Mouse (Mus musculus) forebrain, postnatal 0 days (tissue): ENCODE measurements around the gene Ampd3. TPM values are rescaled to one million over a fixed set of nuclear protein-coding genes. Genes with fewer than 3 reads are reported as not detected.

Experiments used
- ATAC-seq: fragments of 200-750 bp; cut with Nextera tagmentation; 2 replicates; pipeline ENCODE4 v1.8.0; 2017; ENCODE audit warnings: mild to moderate bottlenecking, moderate library complexity
- DNase-seq: peaks from one replicate; pipeline ENCODE4 v3.0.0-alpha.2; 2015
- H3K27ac ChIP-seq: fragments of 300-500 bp; sonication (generic); 2 replicates; pipeline ENCODE4 v1.5.1; 2014; ENCODE audit warnings: low read depth, mild to moderate bottlenecking, antibody characterized with exemption, low read length, moderate library complexity, mixed read lengths
- H3K27me3 ChIP-seq: fragments of 300-500 bp; sonication (generic); 2 replicates; pipeline ENCODE4 v1.6.1; 2014; ENCODE audit warnings: mild to moderate bottlenecking, low read length, mixed read lengths; ENCODE audit not compliant: insufficient read depth
- H3K36me3 ChIP-seq: fragments of 300-500 bp; sonication (generic); 2 replicates; pipeline ENCODE4 v1.6.1; 2014; ENCODE audit warnings: mild to moderate bottlenecking, moderate library complexity; ENCODE audit not compliant: insufficient read depth
- H3K4me1 ChIP-seq: fragments of 300-500 bp; sonication (generic); 2 replicates; pipeline ENCODE4 v1.6.1; 2014; ENCODE audit warnings: antibody characterized with exemption; ENCODE audit not compliant: insufficient read depth
- H3K4me2 ChIP-seq: fragments of 300-500 bp; sonication (generic); 2 replicates; pipeline ENCODE4 v1.6.1; 2014; ENCODE audit warnings: low read depth, mild to moderate bottlenecking, moderate library complexity
- H3K4me3 ChIP-seq: fragments of 300-500 bp; sonication (generic); 2 replicates; pipeline ENCODE4 v1.5.1; 2014; ENCODE audit warnings: low read depth, low read length, mixed read lengths
- H3K9ac ChIP-seq: fragments of 300-500 bp; sonication (generic); 2 replicates; pipeline ENCODE4 v1.6.1; 2014; ENCODE audit warnings: mild to moderate bottlenecking
- H3K9me3 ChIP-seq: fragments of 300-500 bp; sonication (generic); 2 replicates; pipeline ENCODE4 v1.6.1; 2016; ENCODE audit warnings: low read length
- CTCF ChIP-seq: sonication (generic); IDR thresholded peaks from 2 replicates; pipeline ENCODE4 v1.5.1; 2016; ENCODE audit warnings: antibody characterized with exemption, control low read depth, low read depth
- WGBS: fragments of 180-500 bp; shearing (Covaris S2); extraction: QIAGEN DNeasy Blood & Tissue Kit; methylation state at CpG from one replicate; pipeline ENCODE4 v1.1.7; 2014; 5-methylcytosine and 5-hydroxymethylcytosine counted together
- polyA plus RNA-seq: library from polyadenylated mRNA; unstranded; fragments of >200 nt; fragmentation: Nextera tagmentation; extraction: Ambion mirVana; gene quantifications from 2 replicates; pipeline ENCODE4 v1.2.1, GENCODE M21; 2015
- total RNA-seq: library from RNA; depleted of rRNA; stranded (reverse); fragments of >200 nt; gene quantifications from 2 replicates; pipeline ENCODE4 v1.2.3, GENCODE M21; 2014

The Ampd3 gene
- total and polyA plus RNA-seq, 2 experiments from 2014 or later = 8.6 to 11.0 TPM

GRCm38 (mm10) chr7:110796367-110797051 is 28.5 kb downstream of the Ampd3 start:
- ATAC-seq (no peak), DNase-seq (no peak)
- Histone ChIP-seq H3K4me2 (no peak overlapping the region), H3K4me3 (no peak overlapping the region), H3K27ac (no peak overlapping the region), H3K9me3 (no peaks in the 10 kb centered on the region), H3K27me3 (no peaks in the 10 kb centered on the region), H3K4me1 (no peaks in the 10 kb centered on the region), H3K9ac (no peak overlapping the region), H3K36me3 (no peaks in the 10 kb centered on the region)
- no peak for TF ChIP-seq CTCF
- WGBS = 76% methylated on average over 12 of the region's 12 CpGs

GRCm38 (mm10) chr7:110797722-110798409 is 29.9 kb downstream of the Ampd3 start:
- Histone ChIP-seq H3K27me3 (no peaks in the 10 kb centered on the region), H3K4me1 (no peaks in the 10 kb centered on the region), H3K9ac (no peak overlapping the region), H3K36me3 (no peaks in the 10 kb centered on the region), H3K9me3 (no peaks in the 10 kb centered on the region), H3K4me2 (no peak overlapping the region), H3K27ac (no peak overlapping the region), H3K4me3 (no peak overlapping the region)
- no peak for DNase-seq
- no peak for TF ChIP-seq CTCF
- ATAC-seq = peak; percentile 24; the same call in 1 of the 2 replicates
- 88% methylated on average over 11 of the region's 11 CpGs for WGBS

GRCm38 (mm10) chr7:110801028-110801427 is 33.0 kb downstream of the Ampd3 start:
- WGBS = under 1% methylated on average over 4 of the region's 4 CpGs
- TF ChIP-seq CTCF = peak; percentile 95
- Histone ChIP-seq H3K9ac (no peak overlapping the region), H3K27ac (no peak overlapping the region), H3K4me2 (no peak overlapping the region), H3K9me3 (no peaks in the 10 kb centered on the region), H3K4me3 (no peak overlapping the region), H3K27me3 (no peaks in the 10 kb centered on the region), H3K36me3 (peaks cover 7% of the 10 kb centered on the region; the same call in 1 of the 2 replicates), H3K4me1 (no peaks in the 10 kb centered on the region)
- DNase-seq = peak; percentile 90
- ATAC-seq = peak; percentile 79

GRCm38 (mm10) chr7:110803131-110803530 is 35.1 kb downstream of the Ampd3 start:
- WGBS = 96% methylated on average over 10 of the region's 10 CpGs
- H3K4me2 ChIP-seq = no peak overlapping the region
- no peaks in the 10 kb centered on the region for H3K9me3 ChIP-seq
- H3K36me3 ChIP-seq = peaks cover 7% of the 10 kb centered on the region; the same call in 1 of the 2 replicates
- no peaks in the 10 kb centered on the region for H3K27me3 ChIP-seq
- no peak overlapping the region for H3K4me3 ChIP-seq
- no peak overlapping the region for H3K27ac ChIP-seq
- ATAC-seq (no peak), DNase-seq (no peak)
- H3K4me1 ChIP-seq = no peaks in the 10 kb centered on the region
- no peak overlapping the region for H3K9ac ChIP-seq
- no peak for TF ChIP-seq CTCF

GRCm38 (mm10) chr7:110804266-110804665 is 36.3 kb downstream of the Ampd3 start:
- ATAC-seq = peak; percentile 28
- peak; percentile 30 for DNase-seq
- 50% methylated on average over 3 of the region's 3 CpGs for WGBS
- TF ChIP-seq CTCF = no peak
- Histone ChIP-seq H3K4me1 (no peaks in the 10 kb centered on the region), H3K27me3 (no peaks in the 10 kb centered on the region), H3K4me2 (no peak overlapping the region), H3K9me3 (no peaks in the 10 kb centered on the region), H3K9ac (no peak overlapping the region), H3K27ac (no peak overlapping the region), H3K4me3 (no peak overlapping the region), H3K36me3 (peaks cover 7% of the 10 kb centered on the region; the same call in 1 of the 2 replicates)

- H3K9ac ChIP-seq = no peak overlapping the region
- no peaks in the 10 kb centered on the region for H3K27me3 ChIP-seq
- H3K27ac ChIP-seq = no peak overlapping the region
- H3K4me2 ChIP-seq = no peak overlapping the region
- ATAC-seq = no peak
- H3K4me3 ChIP-seq = no peak overlapping the region
- no peak for DNase-seq
- H3K4me1 ChIP-seq = no peaks in the 10 kb centered on the region
- WGBS = 92% methylated on average over 13 of the region's 13 CpGs
- no peaks in the 10 kb centered on the region for H3K9me3 ChIP-seq
- no peak for TF ChIP-seq CTCF
- H3K36me3 ChIP-seq = peaks cover 19% of the 10 kb centered on the region; the same call in 1 of the 2 replicates
Measured at GRCm38 (mm10) chr7:110807460-110808030, 39.5 kb downstream of the Ampd3 start.

GRCm38 (mm10) chr7:110808962-110809361 is 41.0 kb downstream of the Ampd3 start:
- Histone ChIP-seq H3K27me3 (no peaks in the 10 kb centered on the region), H3K9me3 (no peaks in the 10 kb centered on the region), H3K4me2 (no peak overlapping the region), H3K4me3 (no peak overlapping the region), H3K36me3 (peaks cover 25% of the 10 kb centered on the region; the same call in 1 of the 2 replicates), H3K27ac (no peak overlapping the region), H3K9ac (no peak overlapping the region), H3K4me1 (no peaks in the 10 kb centered on the region)
- TF ChIP-seq CTCF = no peak
- peak; percentile 32 for DNase-seq
- WGBS = 60% methylated on average over 3 of the region's 3 CpGs
- ATAC-seq = peak; percentile 40
